Mouse (Mus musculus): Measurements from ENCODE around the gene 9030612E09Rik. TPM values are rescaled to one million over a fixed set of nuclear protein-coding genes. Genes with fewer than 3 reads are reported as not detected.

Gene 9030612E09Rik
- polyA plus RNA-seq, 1 experiment from 2014 or later: 2.8 TPM

GRCm38 (mm10) chr10:43217361-43217900, 42.9 kb downstream of the 9030612E09Rik start:
- no peaks in the 10 kb centered on the region for H3K9me3 ChIP-seq
- no peak overlapping the region for H3K4me2 ChIP-seq (replicated peaks)
- H3K4me3 ChIP-seq (replicated peaks): no peak overlapping the region
- WGBS: 94% methylated on average over 13 of the region's 13 CpGs
- peaks cover 12% of the 10 kb centered on the region for H3K4me1 ChIP-seq (replicated peaks)
- H3K27me3 ChIP-seq: no peaks in the 10 kb centered on the region
- H3K36me3 ChIP-seq: no peaks in the 10 kb centered on the region
- no peak overlapping the region for H3K9ac ChIP-seq (replicated peaks)
- no peak overlapping the region for H3K27ac ChIP-seq
- ATAC-seq: no peak

- 22% methylated on average over 7 of the region's 7 CpGs for WGBS
- Histone ChIP-seq H3K27me3 (no peaks in the 10 kb centered on the region), H3K4me3 (replicated peaks) (peak overlapping the region; percentile 65), H3K36me3 (no peaks in the 10 kb centered on the region), H3K9ac (replicated peaks) (peak overlapping the region; percentile 92), H3K4me2 (replicated peaks) (peak overlapping the region; percentile 99), H3K4me1 (replicated peaks) (peaks cover 16% of the 10 kb centered on the region), H3K27ac (peak overlapping the region; percentile 92), H3K9me3 (no peaks in the 10 kb centered on the region)
- ATAC-seq: no peak
These were observed 46.0 kb downstream of the 9030612E09Rik start for GRCm38 (mm10) chr10:43220479-43220878.

GRCm38 (mm10) chr10:43220910-43221625, 46.6 kb downstream of the 9030612E09Rik start, which contains the start of gene Pdss2:
TSS of gene Pdss2 (plus strand) at chr10:43221486.
- H3K9me3 ChIP-seq: no peaks in the 10 kb centered on the region
- peak; percentile 99 for ATAC-seq
- under 1% methylated on average over 49 of the region's 50 CpGs for WGBS
- peaks cover 16% of the 10 kb centered on the region for H3K4me1 ChIP-seq (replicated peaks)
- no peaks in the 10 kb centered on the region for H3K36me3 ChIP-seq
- peak within 1 kb of the TSS; percentile 92 for H3K9ac ChIP-seq (replicated peaks)
- H3K4me2 ChIP-seq (replicated peaks): peak within 1 kb of the TSS; percentile 99
- H3K4me3 ChIP-seq (replicated peaks): peak within 1 kb of the TSS; percentile 65
- no peaks in the 10 kb centered on the region for H3K27me3 ChIP-seq
- H3K27ac ChIP-seq: peak within 1 kb of the TSS; percentile 92

GRCm38 (mm10) chr10:43221659-43222058, 47.2 kb downstream of the 9030612E09Rik start:
- Histone ChIP-seq H3K4me1 (replicated peaks) (peaks cover 16% of the 10 kb centered on the region), H3K27ac (peak overlapping the region; percentile 92), H3K9me3 (no peaks in the 10 kb centered on the region), H3K36me3 (no peaks in the 10 kb centered on the region), H3K9ac (replicated peaks) (peak overlapping the region; percentile 81), H3K27me3 (no peaks in the 10 kb centered on the region), H3K4me2 (replicated peaks) (peak overlapping the region; percentile 99), H3K4me3 (replicated peaks) (peak overlapping the region; percentile 65)
- WGBS: under 1% methylated on average over 25 of the region's 25 CpGs
- ATAC-seq: peak; percentile 69

- Histone ChIP-seq H3K27ac (no peak overlapping the region), H3K4me2 (replicated peaks) (no peak overlapping the region), H3K9ac (replicated peaks) (no peak overlapping the region), H3K36me3 (no peaks in the 10 kb centered on the region), H3K27me3 (no peaks in the 10 kb centered on the region), H3K4me3 (replicated peaks) (no peak overlapping the region), H3K9me3 (no peaks in the 10 kb centered on the region), H3K4me1 (replicated peaks) (peaks cover 16% of the 10 kb centered on the region)
- ATAC-seq: no peak
- 86% methylated on average over 2 of the region's 2 CpGs for WGBS
These were observed 48.9 kb downstream of the 9030612E09Rik start for GRCm38 (mm10) chr10:43223391-43223790.

Other genes starting within 250 kb of the 9030612E09Rik start
- gene Sobp, start 174 bp upstream of the 9030612E09Rik start, polyA plus RNA-seq (2015; fragmentation: Nextera tagmentation; extraction: Ambion mirVana): 13.6 and 15.6 TPM in 2 replicates
- 17.8 TPM in 2 replicates for gene Pdss2, start 46.8 kb downstream of the 9030612E09Rik start, polyA plus RNA-seq (2015; fragmentation: Nextera tagmentation; extraction: Ambion mirVana)

Measured in midbrain, embryonic 13.5 days (tissue).